Mouse (Mus musculus) CH12.LX (cell line): ENCODE measurements at regions not wholly inside any gene's neighbourhood (a gene's known extent, or its start where the extent isn't known, plus 50 kb on each side); places are given as distances from the start of the nearest gene placed in this dataset.

Experiments used
- DNase-seq: peaks from one replicate; pipeline ENCODE4 v3.0.0-alpha.2; 2013; ENCODE audit errors: extremely low read depth
- H3K27ac ChIP-seq: 2 replicates; pipeline ENCODE4 v1.5.1; 2012; ENCODE audit warnings: low read depth, mild to moderate bottlenecking, control low read depth, moderate library complexity; ENCODE audit not compliant: insufficient read depth
- H3K27me3 ChIP-seq: replicated peaks from 2 replicates; pipeline ENCODE3; 2012; ENCODE audit warnings: inconsistent platforms
- H3K36me3 ChIP-seq, 2 experiments: replicated peaks in 1 of 2; 2 replicates each; pipeline versions ENCODE3 to v1.6.1; 2012; ENCODE audit warnings: inconsistent platforms in 1 of 2, low read length in 1 of 2, mild to moderate bottlenecking in 1 of 2, mixed read lengths in 1 of 2, moderate library complexity in 1 of 2; ENCODE audit not compliant: control insufficient read depth in 1 of 2, insufficient read depth in 1 of 2
- H3K4me1 ChIP-seq, 2 experiments: 2 replicates each; pipeline ENCODE4 v1.6.1; 2012; ENCODE audit warnings: inconsistent platforms in 1 of 2, moderate library complexity in 1 of 2; ENCODE audit not compliant: insufficient read depth in 2 of 2, control insufficient read depth in 1 of 2
- H3K4me2 ChIP-seq: 2 replicates; pipeline ENCODE4 v1.6.1; 2012; ENCODE audit warnings: low read depth, mild to moderate bottlenecking, control low read depth; ENCODE audit not compliant: poor library complexity, insufficient read depth, severe bottlenecking
- H3K4me3 ChIP-seq, 3 experiments: fragments of 150-350 bp in 1 of 3; sonication (generic) in 1 of 3; replicated peaks in 1 of 3; 2 replicates each; pipeline versions ENCODE3 to v1.5.1; 2011 to 2012; ENCODE audit warnings: low read depth in 2 of 3, low read length in 2 of 3, mild to moderate bottlenecking in 2 of 3, moderate library complexity in 2 of 3, control low read depth in 1 of 3, improper control_type of control experiment in 1 of 3, inconsistent platforms in 1 of 3, mixed read lengths in 1 of 3; ENCODE audit not compliant: poor library complexity in 1 of 3
- H3K79me2 ChIP-seq: replicated peaks from 2 replicates; pipeline ENCODE4 v1.6.1; 2012; ENCODE audit warnings: mild to moderate bottlenecking, moderate library complexity; ENCODE audit not compliant: control insufficient read depth, poor library complexity, insufficient read depth, severe bottlenecking; ENCODE audit errors: extremely low read depth
- H3K9ac ChIP-seq: 2 replicates; pipeline ENCODE4 v1.6.1; 2012; ENCODE audit warnings: low read depth, mild to moderate bottlenecking, control low read depth, moderate library complexity; ENCODE audit not compliant: insufficient read depth
- H3K9me3 ChIP-seq: replicated peaks from 2 replicates; pipeline ENCODE3; 2012; ENCODE audit warnings: low read length, inconsistent platforms, mixed read lengths
- CHD1 ChIP-seq: IDR thresholded peaks from 2 replicates; pipeline ENCODE4 v1.6.1; 2012; ENCODE audit warnings: low read depth, low read length, improper control_type of control experiment, inconsistent platforms
- CTCF ChIP-seq, 2 experiments: IDR thresholded peaks in 1 of 2; conservative IDR thresholded peaks in 1 of 2; 2 replicates each; pipeline ENCODE4 v1.5.1; 2011 to 2012; ENCODE audit warnings: low read depth in 2 of 2, low read length in 2 of 2, improper control_type of control experiment in 1 of 2, inconsistent platforms in 1 of 2, mild to moderate bottlenecking in 1 of 2, moderate library complexity in 1 of 2
- ELF1 ChIP-seq: IDR thresholded peaks from 2 replicates; pipeline ENCODE4 v1.6.1; 2014; ENCODE audit warnings: low read depth, mild to moderate bottlenecking, inconsistent platforms, low read length, improper control_type of control experiment
- EP300 ChIP-seq: IDR thresholded peaks from 2 replicates; pipeline ENCODE4 v1.6.1; 2011; ENCODE audit warnings: low read length, improper control_type of control experiment
- ETS1 ChIP-seq: conservative IDR thresholded peaks from 2 replicates; pipeline ENCODE4 v1.6.1; 2012; ENCODE audit warnings: low read depth, mild to moderate bottlenecking, inconsistent platforms, low read length, improper control_type of control experiment, moderate library complexity
- GABPA ChIP-seq: IDR thresholded peaks from 2 replicates; pipeline ENCODE4 v1.6.1; 2012; ENCODE audit warnings: low read depth, low read length, improper control_type of control experiment, inconsistent platforms; ENCODE audit not compliant: insufficient replicate concordance
- IRF4 ChIP-seq: IDR thresholded peaks from 2 replicates; pipeline ENCODE4 v1.6.1; 2014; ENCODE audit warnings: low read depth, mild to moderate bottlenecking, inconsistent platforms, low read length, improper control_type of control experiment
- JUN ChIP-seq: IDR thresholded peaks from 2 replicates; pipeline ENCODE4 v1.6.1; 2011; ENCODE audit warnings: low read depth, mild to moderate bottlenecking, low read length, improper control_type of control experiment, moderate library complexity; ENCODE audit not compliant: insufficient read depth
- MAFK ChIP-seq: IDR thresholded peaks from 2 replicates; pipeline ENCODE4 v1.6.1; 2011; ENCODE audit warnings: low read length, improper control_type of control experiment; ENCODE audit not compliant: insufficient replicate concordance
- MAX ChIP-seq: IDR thresholded peaks from 2 replicates; pipeline ENCODE4 v1.6.1; 2011; ENCODE audit warnings: low read length, improper control_type of control experiment
- MAZ ChIP-seq: IDR thresholded peaks from 2 replicates; pipeline ENCODE4 v1.6.1; 2012; ENCODE audit warnings: low read depth, mild to moderate bottlenecking, inconsistent platforms, low read length, improper control_type of control experiment, moderate library complexity
- MXI1 ChIP-seq: IDR thresholded peaks from 2 replicates; pipeline ENCODE4 v1.6.1; 2011; ENCODE audit warnings: mild to moderate bottlenecking, low read depth, low read length, improper control_type of control experiment
- MYC ChIP-seq: IDR thresholded peaks from 2 replicates; pipeline ENCODE4 v1.6.1; 2011; ENCODE audit warnings: low read depth, mild to moderate bottlenecking, improper control_type of control experiment, low read length
- NELFE ChIP-seq: IDR thresholded peaks from 2 replicates; pipeline ENCODE4 v1.6.1; 2011; ENCODE audit warnings: low read depth, low read length, improper control_type of control experiment
- POLR2AphosphoS2 ChIP-seq: IDR thresholded peaks from 2 replicates; pipeline ENCODE4 v1.6.1; 2011; ENCODE audit warnings: low read depth, low read length, improper control_type of control experiment
- RAD21 ChIP-seq: IDR thresholded peaks from 2 replicates; pipeline ENCODE4 v1.6.1; 2011; ENCODE audit warnings: low read depth, mild to moderate bottlenecking, low read length, improper control_type of control experiment, moderate library complexity
- SIN3A ChIP-seq: IDR thresholded peaks from 2 replicates; pipeline ENCODE4 v1.6.1; 2012; ENCODE audit warnings: low read length, improper control_type of control experiment, inconsistent platforms
- SMC3 ChIP-seq: IDR thresholded peaks from 2 replicates; pipeline ENCODE4 v1.6.1; 2011; ENCODE audit warnings: low read depth, low read length, improper control_type of control experiment
- USF1 ChIP-seq: IDR thresholded peaks from 2 replicates; pipeline ENCODE4 v1.6.1; 2014; ENCODE audit warnings: low read depth, mild to moderate bottlenecking, inconsistent platforms, low read length, improper control_type of control experiment
- USF2 ChIP-seq: conservative IDR thresholded peaks from 2 replicates; pipeline ENCODE4 v1.6.1; 2011; ENCODE audit warnings: low read depth, low read length, improper control_type of control experiment
- ZC3H11A ChIP-seq: IDR thresholded peaks from 2 replicates; pipeline ENCODE4 v1.6.1; 2012; ENCODE audit warnings: low read depth, mild to moderate bottlenecking, inconsistent platforms, low read length, improper control_type of control experiment
- dilution Hi-C: fragments of 300-500 bp; cut with MboI; formaldehyde crosslinking; loops from 2 replicates; pipeline ENCODE4 v1.14.3; 2020; ENCODE audit warnings: low sequenced_read_pairs; ENCODE audit not compliant: extremely low pct_unique_long_range_greater_than_20kb, extremely low pct_ligation_motif_present
- in situ Hi-C: fragments of 300-500 bp; cut with MboI; formaldehyde crosslinking; loops from 3 replicates; pipeline ENCODE4 v1.14.3; 2019; ENCODE audit warnings: low sequenced_read_pairs, low pct_ligation_motif_present, low pct_unique_long_range_greater_than_20kb, mixed read lengths

DNA sequence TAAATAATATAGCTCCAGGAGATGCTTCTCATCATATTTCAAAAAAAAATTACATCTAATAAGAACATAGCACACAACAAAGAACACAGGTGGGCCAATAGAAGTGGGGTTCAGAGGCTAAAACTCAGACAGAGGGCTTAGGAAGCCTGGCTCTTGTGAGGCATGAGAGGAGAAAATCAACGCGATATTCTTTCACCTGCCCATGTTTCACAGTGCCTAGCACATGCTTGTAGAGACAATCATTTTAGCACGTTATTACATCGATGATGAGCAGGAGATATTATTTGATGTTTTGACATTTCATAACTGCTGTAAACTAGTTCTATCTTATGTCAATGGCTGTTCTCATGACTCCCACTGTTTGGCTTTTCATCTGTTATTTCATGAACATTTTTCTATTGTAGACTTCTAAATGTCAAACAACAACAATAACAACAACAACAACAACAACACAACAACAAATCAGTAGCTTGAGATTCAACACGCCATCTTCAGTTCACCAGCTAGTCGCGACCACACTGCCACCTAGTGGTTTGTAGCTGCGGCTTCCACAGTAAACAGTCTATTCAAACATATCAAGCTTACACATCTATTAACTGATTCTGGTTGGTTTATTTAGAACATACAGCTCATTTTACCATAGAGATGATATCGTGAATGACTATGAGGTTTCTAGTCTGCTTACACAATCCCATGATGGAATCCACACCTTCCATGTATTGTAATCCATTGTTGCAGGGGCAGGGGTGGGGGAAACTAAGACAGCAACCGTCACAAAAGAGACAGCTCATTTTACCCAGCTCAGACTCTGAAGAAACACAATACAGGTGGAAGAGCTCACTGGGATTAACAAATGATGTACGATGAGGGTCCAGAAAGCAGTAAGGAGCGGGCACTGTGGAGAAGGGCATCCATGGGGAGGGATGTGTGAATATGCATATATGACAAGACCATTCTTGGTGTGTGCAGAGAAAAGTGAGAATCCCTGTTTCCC is 60.5 kb upstream of the Tmem200a start:
- dilution Hi-C loops: no loop called here
- no peak overlapping the region for H3K4me2 ChIP-seq

GRCm38 (mm10) chr10:26152586-26152985 is 73.7 kb upstream of the Tmem200a start:
- no peak for DNase-seq
- H3K4me2 ChIP-seq: no peak overlapping the region
- no peak for TF ChIP-seq ETS1
- no peak for TF ChIP-seq GABPA
- H3K79me2 ChIP-seq: no peaks in the 10 kb centered on the region
- H3K27me3 ChIP-seq: no peaks in the 10 kb centered on the region
- dilution Hi-C loops: no loop called here
- H3K4me1 ChIP-seq: peaks cover 0 to 8% of the 10 kb centered on the region in 2 experiments; a peak in 1 of 4 replicates
- H3K9ac ChIP-seq: no peak overlapping the region
- no peaks in the 10 kb centered on the region for H3K36me3 ChIP-seq
- H3K27ac ChIP-seq: no peak overlapping the region
- in situ Hi-C loops: no loop called here
- no peak overlapping the region for H3K4me3 ChIP-seq
- no peaks in the 10 kb centered on the region for H3K9me3 ChIP-seq

More for the DNA sequence above, 60.5 kb upstream of the Tmem200a start:
- Histone ChIP-seq H3K9me3 (no peaks in the 10 kb centered on the region), H3K36me3 (no peaks in the 10 kb centered on the region), H3K27me3 (no peaks in the 10 kb centered on the region), H3K4me3 (no peak overlapping the region), H3K4me1 (no peaks in the 10 kb centered on the region), H3K79me2 (no peaks in the 10 kb centered on the region), H3K27ac (no peak overlapping the region), H3K9ac (no peak overlapping the region)
- DNase-seq: peak; percentile 54
- in situ Hi-C loops: loop anchor here (10.0 kb wide), 1 partner anchor 465 kb away; no protein-coding TSS in a partner anchor
- no peak for TF ChIP-seq IRF4
- TF ChIP-seq CTCF (conservative IDR thresholded peaks at IDR 0.05 in 1 of 2, IDR thresholded peaks at IDR 0.05 in 1 of 2; ENCODE audit: low read depth in 2 of 2, low read length in 2 of 2): peak; percentile 61 to 87
- TF ChIP-seq ZC3H11A: 0 out of 2 replicates have a peak, but pooled peaks have one; percentile 25
- no peak for TF ChIP-seq POLR2AphosphoS2
- no peak for TF ChIP-seq USF2
- peak; percentile 88 for TF ChIP-seq RAD21
- no peak for TF ChIP-seq EP300
- TF ChIP-seq SMC3: peak; percentile 84

GRCm38 (mm10) chr10:26158786-26159185 is 70.7 kb upstream of the Samd3 start:
- no peaks in the 10 kb centered on the region for H3K79me2 ChIP-seq
- no peaks in the 10 kb centered on the region for H3K36me3 ChIP-seq
- no peak overlapping the region for H3K4me3 ChIP-seq
- no peak overlapping the region for H3K4me2 ChIP-seq
- in situ Hi-C loops (no loop called here), dilution Hi-C loops (no loop called here)
- no peaks in the 10 kb centered on the region for H3K4me1 ChIP-seq
- no peak overlapping the region for H3K27ac ChIP-seq
- TF ChIP-seq JUN (no peak), MXI1 (no peak), MYC (no peak), MAX (no peak), USF1 (no peak), MAFK (no peak), MAZ (no peak), CHD1 (no peak), SIN3A (no peak), ETS1 (no peak), ELF1 (no peak), NELFE (no peak)
- no peak overlapping the region for H3K9ac ChIP-seq
- no peaks in the 10 kb centered on the region for H3K9me3 ChIP-seq
- no peaks in the 10 kb centered on the region for H3K27me3 ChIP-seq
- DNase-seq: no peak
